Mouse (Mus musculus): ENCODE data around the gene Eif3l. TPM values are rescaled to one million over a fixed set of nuclear protein-coding genes. Genes with fewer than 3 reads are reported as not detected.

Gene Eif3l
- polyA plus RNA-seq, 1 experiment from 2014 or later = 96.7 TPM

- H3K79me2 ChIP-seq (ENCODE audit: inconsistent target) = peaks cover 21% of the 10 kb centered on the region; the same call in 1 of the 2 replicates
- H3K27ac ChIP-seq = no peak overlapping the region
- peaks cover 10% of the 10 kb centered on the region; the same call in 1 of the 2 replicates for H3K36me3 ChIP-seq (ENCODE audit: inconsistent target)
- no peak overlapping the region for H3K4me3 ChIP-seq (ENCODE audit: inconsistent target)
- 92% methylated on average over 2 of the region's 2 CpGs for WGBS (ENCODE audit: missing documents)
Observed at GRCm38 (mm10) chr15:79110528-79110927, 35.5 kb downstream of the Eif3l start.

- 94% methylated on average over 2 of the region's 4 CpGs for WGBS (ENCODE audit: missing documents)
- H3K79me2 ChIP-seq (ENCODE audit: inconsistent target) = peaks cover 21% of the 10 kb centered on the region; the same call in 1 of the 2 replicates
- H3K36me3 ChIP-seq (ENCODE audit: inconsistent target) = peaks cover 21% of the 10 kb centered on the region; the same call in 1 of the 2 replicates
Observed at GRCm38 (mm10) chr15:79111774-79112173, 36.8 kb downstream of the Eif3l start.

GRCm38 (mm10) chr15:79115276-79115675, 40.3 kb downstream of the Eif3l start:
- 41% methylated on average over 5 of the region's 5 CpGs for WGBS (ENCODE audit: missing documents)
- no peak overlapping the region for H3K4me3 ChIP-seq (ENCODE audit: inconsistent target)
- peaks cover 38% of the 10 kb centered on the region; the same call in 1 of the 2 replicates for H3K36me3 ChIP-seq (ENCODE audit: inconsistent target)
- H3K79me2 ChIP-seq (ENCODE audit: inconsistent target) = peaks cover 15% of the 10 kb centered on the region; the same call in 1 of the 2 replicates
- H3K27ac ChIP-seq = no peak overlapping the region

More at GRCm38 (mm10) chr15:79111774-79112173, 36.8 kb downstream of the Eif3l start:
- H3K27ac ChIP-seq = no peak overlapping the region
- H3K4me3 ChIP-seq (ENCODE audit: inconsistent target) = no peak overlapping the region

GRCm38 (mm10) chr15:79119491-79119890, 44.5 kb downstream of the Eif3l start:
- no peaks in the 10 kb centered on the region for H3K79me2 ChIP-seq (ENCODE audit: inconsistent target)
- H3K4me3 ChIP-seq (ENCODE audit: inconsistent target) = no peak overlapping the region
- H3K27ac ChIP-seq = no peak overlapping the region
- WGBS (ENCODE audit: missing documents) = 96% methylated on average over 9 of the region's 9 CpGs
- H3K36me3 ChIP-seq (ENCODE audit: inconsistent target) = peaks cover 58% of the 10 kb centered on the region; the same call in 1 of the 2 replicates

GRCm38 (mm10) chr15:79122119-79122518, 47.1 kb downstream of the Eif3l start:
- 95% methylated on average over 4 of the region's 4 CpGs for WGBS (ENCODE audit: missing documents)
- Histone ChIP-seq H3K79me2 (ENCODE audit: inconsistent target) (no peaks in the 10 kb centered on the region), H3K4me3 (ENCODE audit: inconsistent target) (no peak overlapping the region), H3K27ac (no peak overlapping the region), H3K36me3 (ENCODE audit: inconsistent target) (peaks cover 50% of the 10 kb centered on the region; the same call in 1 of the 2 replicates)

- H3K79me2 ChIP-seq (ENCODE audit: inconsistent target) = no peaks in the 10 kb centered on the region
- no peak overlapping the region for H3K27ac ChIP-seq
- peaks cover 50% of the 10 kb centered on the region for H3K36me3 ChIP-seq (ENCODE audit: inconsistent target)
- 97% methylated on average over 13 of the region's 13 CpGs for WGBS (ENCODE audit: missing documents)
- H3K4me3 ChIP-seq (ENCODE audit: inconsistent target) = no peak overlapping the region
Observed at GRCm38 (mm10) chr15:79122546-79122945, 47.6 kb downstream of the Eif3l start.

- 89% methylated on average over 6 of the region's 6 CpGs for WGBS (ENCODE audit: missing documents)
- no peak overlapping the region for H3K27ac ChIP-seq
- no peak overlapping the region for H3K4me3 ChIP-seq (ENCODE audit: inconsistent target)
- no peaks in the 10 kb centered on the region for H3K79me2 ChIP-seq (ENCODE audit: inconsistent target)
- H3K36me3 ChIP-seq (ENCODE audit: inconsistent target) = peaks cover 48% of the 10 kb centered on the region
Observed at GRCm38 (mm10) chr15:79123751-79124150, 48.8 kb downstream of the Eif3l start.

- no peak overlapping the region for H3K27ac ChIP-seq
- H3K4me3 ChIP-seq (ENCODE audit: inconsistent target) = no peak overlapping the region
- no peaks in the 10 kb centered on the region for H3K79me2 ChIP-seq (ENCODE audit: inconsistent target)
- 91% methylated on average over 10 of the region's 10 CpGs for WGBS (ENCODE audit: missing documents)
- peaks cover 49% of the 10 kb centered on the region for H3K36me3 ChIP-seq (ENCODE audit: inconsistent target)
Observed at GRCm38 (mm10) chr15:79124331-79124875, 49.4 kb downstream of the Eif3l start.

GRCm38 (mm10) chr15:79126217-79126932, 51.4 kb downstream of the Eif3l start:
- WGBS (ENCODE audit: missing documents) = 79% methylated on average over 13 of the region's 13 CpGs
- Histone ChIP-seq H3K27ac (no peak overlapping the region), H3K36me3 (ENCODE audit: inconsistent target) (peaks cover 69% of the 10 kb centered on the region)

GRCm38 (mm10) chr15:79127101-79127500, 52.1 kb downstream of the Eif3l start:
- 96% methylated on average over 10 of the region's 12 CpGs for WGBS (ENCODE audit: missing documents)
- H3K36me3 ChIP-seq (ENCODE audit: inconsistent target) = peaks cover 73% of the 10 kb centered on the region
- no peaks in the 10 kb centered on the region for H3K79me2 ChIP-seq (ENCODE audit: inconsistent target)
- no peak overlapping the region for H3K4me3 ChIP-seq (ENCODE audit: inconsistent target)
- no peak overlapping the region for H3K27ac ChIP-seq

More at GRCm38 (mm10) chr15:79126217-79126932, 51.4 kb downstream of the Eif3l start:
- Histone ChIP-seq H3K79me2 (ENCODE audit: inconsistent target) (no peaks in the 10 kb centered on the region), H3K4me3 (ENCODE audit: inconsistent target) (no peak overlapping the region)

- no peaks in the 10 kb centered on the region for H3K79me2 ChIP-seq (ENCODE audit: inconsistent target)
- H3K4me3 ChIP-seq (ENCODE audit: inconsistent target) = no peak overlapping the region
- WGBS (ENCODE audit: missing documents) = 93% methylated on average over 5 of the region's 5 CpGs
- no peak overlapping the region for H3K27ac ChIP-seq
- peaks cover 74% of the 10 kb centered on the region for H3K36me3 ChIP-seq (ENCODE audit: inconsistent target)
Observed at GRCm38 (mm10) chr15:79128208-79128607, 53.2 kb downstream of the Eif3l start.

- Histone ChIP-seq H3K79me2 (ENCODE audit: inconsistent target) (no peaks in the 10 kb centered on the region), H3K27ac (no peak overlapping the region), H3K36me3 (ENCODE audit: inconsistent target) (peaks cover 70% of the 10 kb centered on the region), H3K4me3 (ENCODE audit: inconsistent target) (no peak overlapping the region)
- WGBS (ENCODE audit: missing documents) = 92% methylated on average over 7 of the region's 7 CpGs
Observed at GRCm38 (mm10) chr15:79129311-79129710, 54.3 kb downstream of the Eif3l start.

- Histone ChIP-seq H3K79me2 (ENCODE audit: inconsistent target) (no peaks in the 10 kb centered on the region), H3K27ac (no peak overlapping the region), H3K4me3 (ENCODE audit: inconsistent target) (no peak overlapping the region), H3K36me3 (ENCODE audit: inconsistent target) (peaks cover 56% of the 10 kb centered on the region)
- WGBS (ENCODE audit: missing documents) = 95% methylated on average over 9 of the region's 10 CpGs
Observed at GRCm38 (mm10) chr15:79130782-79131181, 55.8 kb downstream of the Eif3l start.

- Histone ChIP-seq H3K79me2 (ENCODE audit: inconsistent target) (no peaks in the 10 kb centered on the region), H3K27ac (no peak overlapping the region), H3K4me3 (ENCODE audit: inconsistent target) (no peak overlapping the region), H3K36me3 (ENCODE audit: inconsistent target) (peaks cover 55% of the 10 kb centered on the region)
- WGBS (ENCODE audit: missing documents) = 90% methylated on average over 7 of the region's 7 CpGs
Observed at GRCm38 (mm10) chr15:79131442-79131841, 56.5 kb downstream of the Eif3l start.

- Histone ChIP-seq H3K36me3 (ENCODE audit: inconsistent target) (peaks cover 41% of the 10 kb centered on the region), H3K79me2 (ENCODE audit: inconsistent target) (no peaks in the 10 kb centered on the region), H3K4me3 (ENCODE audit: inconsistent target) (no peak overlapping the region), H3K27ac (no peak overlapping the region)
- 97% methylated on average over 6 of the region's 6 CpGs for whole genome bisulfite sequencing (ENCODE audit: missing documents)
Observed at GRCm38 (mm10) chr15:79133191-79133661, 58.2 kb downstream of the Eif3l start.
